Mouse (Mus musculus) heart, embryonic 10.5 days (tissue): ENCODE measurements around the gene Nynrin. TPM values are rescaled to one million over a fixed set of nuclear protein-coding genes. Genes with fewer than 3 reads are reported as not detected.

ENCODE experiments used
- DNase-seq: peaks from one replicate; pipeline ENCODE4 v3.0.0-alpha.2; 2017; ENCODE audit warnings: low spot score
- H3K27ac ChIP-seq: fragments of 300-500 bp; sonication (generic); 2 replicates; pipeline ENCODE4 v1.5.1; 2016; ENCODE audit warnings: mild to moderate bottlenecking
- H3K27me3 ChIP-seq: fragments of 300-500 bp; sonication (generic); 2 replicates; pipeline ENCODE4 v1.6.1; 2016; ENCODE audit warnings: mild to moderate bottlenecking; ENCODE audit not compliant: poor library complexity, insufficient read depth, severe bottlenecking
- H3K36me3 ChIP-seq: fragments of 300-500 bp; sonication (generic); 2 replicates; pipeline ENCODE4 v1.6.1; 2016; ENCODE audit warnings: mild to moderate bottlenecking, moderate library complexity
- H3K4me1 ChIP-seq: fragments of 300-500 bp; sonication (generic); 2 replicates; pipeline ENCODE4 v1.6.1; 2016; ENCODE audit warnings: mild to moderate bottlenecking
- H3K4me3 ChIP-seq: fragments of 300-500 bp; sonication (generic); 2 replicates; pipeline ENCODE4 v1.5.1; 2016; ENCODE audit warnings: mild to moderate bottlenecking, moderate library complexity
- H3K9me3 ChIP-seq: fragments of 300-500 bp; sonication (generic); 2 replicates; pipeline ENCODE4 v1.6.1; 2016; ENCODE audit warnings: mild to moderate bottlenecking, moderate library complexity
- WGBS: fragments of 180-500 bp; shearing (Covaris S2); methylation state at CpG from one replicate; pipeline ENCODE4 v1.1.7; 2016; 5-methylcytosine and 5-hydroxymethylcytosine counted together
- polyA plus RNA-seq: library from polyadenylated mRNA; unstranded; fragments of >200 nt; fragmentation: Nextera tagmentation; extraction: Ambion mirVana; gene quantifications from 2 replicates; pipeline ENCODE4 v1.2.1, GENCODE M21; 2016

Nynrin gene
- polyA plus RNA-seq, 1 experiment from 2014 or later, result 27.1 TPM

DNA sequence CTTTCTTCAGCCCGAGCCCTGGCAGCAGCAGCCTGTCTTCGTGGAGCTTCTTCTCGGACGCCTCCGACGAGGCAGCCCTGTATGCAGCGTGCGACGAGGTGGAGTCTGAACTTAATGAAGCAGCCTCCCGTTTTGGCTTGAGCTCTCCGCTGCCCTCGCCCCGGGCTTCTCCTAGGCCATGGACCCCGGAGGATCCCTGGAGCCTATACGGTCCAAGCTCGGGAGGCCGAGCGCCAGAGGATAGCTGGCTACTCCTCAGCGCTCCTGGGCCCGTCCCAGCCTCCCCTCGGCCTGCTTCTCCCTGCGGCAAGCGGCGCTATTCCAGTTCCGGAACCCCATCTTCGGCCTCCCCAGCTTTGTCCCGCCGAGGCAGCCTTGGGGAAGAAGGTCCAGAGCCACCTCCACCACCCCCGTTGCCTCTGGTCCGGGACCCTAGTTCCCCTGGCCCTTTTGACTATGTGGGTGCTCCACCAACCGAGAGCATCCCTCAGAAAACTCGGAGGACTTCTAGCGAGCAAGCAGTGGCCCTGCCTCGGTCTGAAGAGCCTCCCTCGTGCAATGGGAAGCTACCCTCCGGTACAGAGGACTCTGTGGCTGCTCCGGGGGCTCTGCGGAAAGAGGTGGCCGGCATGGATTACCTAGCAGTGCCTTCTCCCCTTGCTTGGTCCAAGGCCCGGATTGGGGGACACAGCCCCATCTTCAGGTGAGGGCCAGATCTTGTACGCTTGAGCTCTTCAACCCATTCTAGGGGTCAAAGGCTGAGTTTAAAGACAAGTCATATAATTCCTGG is 27.1 kb upstream of the Nynrin start:
- WGBS, result 12% methylated on average over 41 of the region's 41 CpGs
- H3K9me3 ChIP-seq, result no peaks in the 10 kb centered on the region
- peaks cover 29% of the 10 kb centered on the region for H3K36me3 ChIP-seq
- H3K4me1 ChIP-seq, result peaks cover 62% of the 10 kb centered on the region
- H3K4me3 ChIP-seq, result peak overlapping the region; percentile 75
- no peak for DNase-seq
- peak overlapping the region; percentile 94 for H3K27ac ChIP-seq
- H3K27me3 ChIP-seq, result peaks cover 34% of the 10 kb centered on the region

DNA sequence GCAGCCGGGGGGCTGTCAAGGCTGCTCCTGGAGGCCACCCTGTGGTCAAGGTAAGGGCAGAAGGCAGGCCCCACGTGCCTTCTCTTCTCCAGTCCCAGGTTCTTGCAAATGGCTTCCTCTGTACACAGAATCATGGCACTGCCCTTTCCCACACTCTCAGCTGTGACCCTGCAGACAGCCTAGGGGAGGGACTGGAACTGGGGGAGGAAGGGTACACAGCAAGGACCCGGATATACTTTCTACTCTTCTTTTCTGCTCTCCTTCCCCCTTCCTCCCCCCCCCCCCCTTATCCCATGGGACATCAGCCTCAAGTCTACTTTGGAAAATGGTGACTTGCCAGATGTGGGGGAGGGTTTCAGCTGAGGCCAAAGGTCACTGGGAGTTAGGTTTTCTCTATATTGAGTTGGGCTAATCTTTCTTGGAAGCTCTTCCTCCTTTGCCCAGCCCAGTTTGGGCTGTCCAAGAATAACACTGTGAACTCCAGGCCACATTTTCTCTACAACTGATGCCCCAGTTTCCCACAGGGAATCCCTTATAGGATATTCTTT is 25.0 kb upstream of the Nynrin start:
- H3K27ac ChIP-seq, result peak overlapping the region; percentile 52; the same call in 1 of the 2 replicates
- H3K9me3 ChIP-seq, result no peaks in the 10 kb centered on the region
- peaks cover 41% of the 10 kb centered on the region for H3K27me3 ChIP-seq
- peaks cover 36% of the 10 kb centered on the region for H3K36me3 ChIP-seq
- peaks cover 59% of the 10 kb centered on the region for H3K4me1 ChIP-seq
- WGBS, result 41% methylated on average over 3 of the region's 3 CpGs
- no peak for DNase-seq
- H3K4me3 ChIP-seq, result 0 out of 2 replicates have a peak overlapping the region, but pooled peaks have one; percentile 5

DNA sequence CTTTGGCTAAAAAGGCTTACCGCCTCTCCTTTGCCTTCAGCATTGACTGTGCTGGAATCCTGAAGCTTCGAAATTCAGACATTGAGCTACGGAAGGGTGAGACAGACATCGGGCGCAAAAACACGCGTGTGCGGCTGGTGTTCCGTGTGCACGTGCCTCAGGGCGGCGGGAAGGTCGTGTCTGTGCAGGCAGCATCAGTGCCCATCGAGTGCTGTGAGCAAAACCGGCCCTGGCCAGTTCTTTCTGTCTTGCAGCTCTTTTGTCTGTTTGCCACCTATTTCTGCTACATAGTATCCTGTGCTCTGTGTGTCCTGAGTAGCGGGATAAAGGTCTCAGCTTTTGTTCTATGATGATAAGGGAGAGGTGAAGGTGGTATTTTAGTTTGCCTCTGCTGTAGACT is 24.0 kb upstream of the Nynrin start:
- Histone ChIP-seq H3K4me3 (no peak overlapping the region), H3K9me3 (no peaks in the 10 kb centered on the region), H3K36me3 (peaks cover 34% of the 10 kb centered on the region), H3K27me3 (peaks cover 41% of the 10 kb centered on the region), H3K27ac (no peak overlapping the region), H3K4me1 (peaks cover 55% of the 10 kb centered on the region)
- no peak for DNase-seq
- 88% methylated on average over 16 of the region's 16 CpGs for WGBS

DNA sequence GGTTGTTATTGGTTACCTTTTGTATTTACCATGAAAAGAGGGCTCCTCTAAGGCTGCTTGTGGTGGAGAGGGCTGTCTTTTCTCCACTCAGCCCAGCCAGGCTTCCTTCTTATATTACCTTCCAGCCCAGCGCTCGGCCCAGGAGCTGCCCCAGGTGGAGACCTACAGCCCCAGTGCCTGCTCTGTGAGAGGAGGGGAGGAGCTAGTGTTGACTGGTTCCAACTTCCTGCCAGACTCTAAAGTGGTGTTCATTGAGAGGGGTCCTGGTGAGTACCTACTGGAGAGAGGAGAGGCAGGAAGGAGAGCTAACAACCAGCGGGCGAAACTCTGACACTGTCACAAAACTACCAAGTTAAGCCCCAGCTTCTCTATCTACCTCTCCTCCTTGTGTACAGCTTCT is 23.5 kb upstream of the Nynrin start:
- DNase-seq, result no peak
- peaks cover 34% of the 10 kb centered on the region for H3K36me3 ChIP-seq
- H3K27ac ChIP-seq, result no peak overlapping the region
- WGBS, result 80% methylated on average over 4 of the region's 4 CpGs
- H3K27me3 ChIP-seq, result peaks cover 41% of the 10 kb centered on the region
- H3K4me1 ChIP-seq, result peaks cover 55% of the 10 kb centered on the region
- H3K4me3 ChIP-seq, result no peak overlapping the region
- H3K9me3 ChIP-seq, result no peaks in the 10 kb centered on the region

DNA sequence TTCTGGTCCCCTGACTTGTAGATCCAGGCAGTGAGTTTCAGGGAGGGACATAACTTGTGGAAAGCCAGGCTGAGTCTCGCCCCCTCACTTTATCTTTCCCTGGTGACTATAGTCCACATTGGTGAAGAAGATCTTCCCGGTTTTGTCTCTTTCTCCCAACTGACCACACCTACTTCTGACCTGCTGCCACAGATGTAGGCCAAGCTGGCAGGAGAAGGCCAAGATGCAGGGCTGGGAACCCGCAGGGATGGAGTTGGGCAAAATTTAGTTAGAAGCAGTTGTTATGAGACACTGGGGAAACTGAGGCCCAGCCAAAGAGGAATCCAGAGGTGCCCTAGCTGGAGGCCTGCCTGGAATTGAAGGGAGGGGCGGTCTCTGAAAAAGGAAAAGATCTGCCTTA is 20.7 kb upstream of the Nynrin start:
- no peak overlapping the region for H3K27ac ChIP-seq
- peaks cover 34% of the 10 kb centered on the region for H3K36me3 ChIP-seq
- H3K4me3 ChIP-seq, result no peak overlapping the region
- peaks cover 38% of the 10 kb centered on the region for H3K4me1 ChIP-seq
- H3K27me3 ChIP-seq, result peaks cover 13% of the 10 kb centered on the region; the same call in 1 of the 2 replicates
- no peaks in the 10 kb centered on the region for H3K9me3 ChIP-seq
- no peak for DNase-seq
- 77% methylated on average over 4 of the region's 4 CpGs for WGBS

DNA sequence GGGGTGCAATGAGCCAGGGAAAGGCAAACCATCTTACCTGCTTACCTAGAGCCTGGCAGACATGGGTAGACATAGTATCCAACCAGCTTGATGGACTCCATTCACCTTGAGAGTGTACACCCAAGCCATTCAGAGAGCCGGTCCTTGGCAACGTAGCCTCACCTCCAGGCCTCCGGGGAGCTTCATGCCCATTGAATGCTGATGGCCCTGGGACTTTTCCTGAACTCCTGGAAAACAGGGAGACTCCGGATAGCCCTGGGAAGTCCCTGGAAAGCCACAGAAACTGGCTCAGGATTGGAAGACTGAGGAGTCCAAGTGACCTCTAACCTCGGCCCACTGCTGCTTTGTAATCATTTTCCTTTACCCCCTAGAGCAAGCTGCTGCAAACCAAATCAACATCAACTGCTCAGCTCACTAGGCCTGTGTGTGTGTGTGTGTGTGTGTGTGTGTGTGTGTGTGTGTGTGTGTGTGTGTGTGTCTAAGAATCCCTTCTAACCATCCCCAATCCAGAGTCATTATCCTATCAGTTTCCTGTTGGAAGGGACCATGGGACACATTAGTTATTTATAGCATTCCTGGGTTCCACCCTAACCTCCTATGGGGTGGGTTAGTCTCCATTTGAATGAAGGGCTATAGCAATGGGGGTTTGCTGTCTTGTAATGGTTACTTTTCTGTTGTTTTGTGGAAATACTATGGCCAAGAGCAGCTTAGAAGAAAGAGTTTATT is 18.8 kb upstream of the Nynrin start:
- WGBS, result 75% methylated on average over 5 of the region's 5 CpGs

DNA sequence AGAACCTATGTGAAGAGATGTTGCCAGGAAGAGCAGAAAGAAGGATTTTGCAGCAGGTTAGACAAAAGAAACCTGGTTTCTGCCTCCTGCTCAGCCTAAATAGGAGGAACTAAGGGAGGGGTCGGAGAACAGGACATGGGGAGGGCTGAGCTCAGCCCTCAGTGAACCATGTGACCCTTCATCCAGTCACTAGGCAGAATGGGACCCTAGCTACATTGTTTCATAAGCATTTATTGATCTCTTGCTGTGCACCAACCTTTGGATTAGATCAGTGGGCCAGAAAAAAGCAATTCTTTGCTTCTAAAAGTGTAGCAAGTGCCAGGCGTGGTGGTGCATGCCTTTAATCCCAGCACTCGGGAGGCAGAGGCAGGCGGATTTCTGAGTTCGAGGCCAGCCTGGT is 15.5 kb upstream of the Nynrin start:
- Histone ChIP-seq H3K4me1 (peaks cover 13% of the 10 kb centered on the region), H3K27ac (no peak overlapping the region), H3K9me3 (no peaks in the 10 kb centered on the region), H3K4me3 (no peak overlapping the region), H3K36me3 (no peaks in the 10 kb centered on the region), H3K27me3 (no peaks in the 10 kb centered on the region)
- DNase-seq, result no peak
- 84% methylated on average over 5 of the region's 5 CpGs for WGBS

More for the DNA sequence above, 18.8 kb upstream of the Nynrin start:
- Histone ChIP-seq H3K36me3 (peaks cover 21% of the 10 kb centered on the region), H3K4me3 (0 out of 2 replicates have a peak overlapping the region, but pooled peaks have one; percentile 1), H3K4me1 (peaks cover 22% of the 10 kb centered on the region), H3K27ac (0 out of 2 replicates have a peak overlapping the region, but pooled peaks have one; percentile 10), H3K9me3 (no peaks in the 10 kb centered on the region), H3K27me3 (peaks cover 12% of the 10 kb centered on the region; the same call in 1 of the 2 replicates)
- DNase-seq, result no peak

DNA sequence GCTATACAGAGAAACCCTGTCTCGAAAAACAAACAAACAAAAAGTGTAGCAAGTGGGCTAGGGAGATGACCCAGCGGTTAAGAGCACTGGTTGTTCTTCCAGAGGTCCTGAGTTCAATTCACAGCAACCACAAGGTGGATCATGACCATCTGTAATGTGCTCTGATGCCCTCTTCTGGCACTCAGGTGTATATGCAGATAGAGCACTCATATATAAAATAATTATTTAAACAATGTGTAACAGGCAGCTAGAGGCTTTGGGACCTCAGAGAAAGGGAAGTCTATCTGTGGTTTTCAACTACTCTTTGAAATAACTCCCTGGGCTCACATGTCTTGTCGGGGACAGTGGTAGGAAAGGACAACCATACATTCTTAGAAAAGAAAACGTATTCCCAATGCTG is 15.1 kb upstream of the Nynrin start:
- 86% methylated on average over 4 of the region's 4 CpGs for WGBS
- Histone ChIP-seq H3K27me3 (no peaks in the 10 kb centered on the region), H3K4me3 (no peak overlapping the region), H3K9me3 (no peaks in the 10 kb centered on the region), H3K36me3 (no peaks in the 10 kb centered on the region), H3K4me1 (peaks cover 13% of the 10 kb centered on the region), H3K27ac (no peak overlapping the region)
- no peak for DNase-seq

DNA sequence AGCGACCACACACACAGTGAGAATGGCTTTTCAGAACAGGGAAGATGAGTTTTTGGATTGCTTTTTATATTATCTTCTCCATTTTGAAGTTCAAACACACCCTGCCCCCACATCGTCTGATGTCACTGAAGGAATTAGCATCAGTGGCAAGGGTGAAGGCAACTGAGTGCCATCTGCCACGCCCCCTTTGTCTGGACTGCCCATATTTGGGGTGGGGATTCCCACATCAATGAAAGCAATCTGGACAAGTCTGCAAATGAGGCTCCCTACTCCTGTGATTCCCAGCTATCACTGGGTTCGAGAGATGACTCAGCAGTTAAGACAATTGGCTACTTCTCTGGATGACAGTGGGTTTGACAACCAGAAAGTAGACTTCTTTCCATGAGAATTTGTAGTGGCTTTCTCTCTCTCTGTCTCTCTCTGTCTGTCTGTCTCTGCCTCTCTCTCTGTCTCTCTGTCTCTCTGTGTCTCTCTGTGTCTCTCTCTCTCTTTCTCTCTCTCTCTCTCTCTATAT is 12.9 kb upstream of the Nynrin start:
- H3K36me3 ChIP-seq, result no peaks in the 10 kb centered on the region
- no peak overlapping the region for H3K4me3 ChIP-seq
- DNase-seq, result no peak
- 64% methylated on average over 4 of the region's 4 CpGs for WGBS
- no peak overlapping the region for H3K27ac ChIP-seq
- H3K4me1 ChIP-seq, result 0 out of 2 replicates have a peak, but pooled peaks cover 1% of the 10 kb centered on the region
- no peaks in the 10 kb centered on the region for H3K27me3 ChIP-seq
- H3K9me3 ChIP-seq, result no peaks in the 10 kb centered on the region

DNA sequence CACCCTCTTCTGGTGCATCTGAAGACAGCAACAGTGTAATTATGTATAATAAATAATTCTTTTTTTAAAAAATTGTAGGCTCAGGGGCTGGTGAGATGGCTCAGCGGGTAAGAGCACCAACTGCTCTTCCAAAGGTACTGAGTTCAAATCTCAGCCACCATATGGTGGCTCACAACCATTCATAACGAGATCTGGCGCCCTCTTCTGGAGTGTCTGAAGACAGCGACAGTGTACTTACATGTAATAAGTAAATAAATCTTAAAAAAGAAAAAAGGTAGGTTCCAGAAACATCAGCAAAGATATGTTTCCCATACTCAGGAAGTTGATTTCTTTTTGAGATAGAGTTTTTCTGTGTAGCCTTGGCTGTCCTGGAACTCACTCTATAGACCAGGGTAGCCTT is 11.0 kb upstream of the Nynrin start:
- Histone ChIP-seq H3K27me3 (no peaks in the 10 kb centered on the region), H3K4me3 (no peak overlapping the region), H3K4me1 (peaks cover 11% of the 10 kb centered on the region), H3K36me3 (no peaks in the 10 kb centered on the region), H3K27ac (no peak overlapping the region), H3K9me3 (no peaks in the 10 kb centered on the region)
- no peak for DNase-seq
- WGBS, result 79% methylated on average over 4 of the region's 4 CpGs

DNA sequence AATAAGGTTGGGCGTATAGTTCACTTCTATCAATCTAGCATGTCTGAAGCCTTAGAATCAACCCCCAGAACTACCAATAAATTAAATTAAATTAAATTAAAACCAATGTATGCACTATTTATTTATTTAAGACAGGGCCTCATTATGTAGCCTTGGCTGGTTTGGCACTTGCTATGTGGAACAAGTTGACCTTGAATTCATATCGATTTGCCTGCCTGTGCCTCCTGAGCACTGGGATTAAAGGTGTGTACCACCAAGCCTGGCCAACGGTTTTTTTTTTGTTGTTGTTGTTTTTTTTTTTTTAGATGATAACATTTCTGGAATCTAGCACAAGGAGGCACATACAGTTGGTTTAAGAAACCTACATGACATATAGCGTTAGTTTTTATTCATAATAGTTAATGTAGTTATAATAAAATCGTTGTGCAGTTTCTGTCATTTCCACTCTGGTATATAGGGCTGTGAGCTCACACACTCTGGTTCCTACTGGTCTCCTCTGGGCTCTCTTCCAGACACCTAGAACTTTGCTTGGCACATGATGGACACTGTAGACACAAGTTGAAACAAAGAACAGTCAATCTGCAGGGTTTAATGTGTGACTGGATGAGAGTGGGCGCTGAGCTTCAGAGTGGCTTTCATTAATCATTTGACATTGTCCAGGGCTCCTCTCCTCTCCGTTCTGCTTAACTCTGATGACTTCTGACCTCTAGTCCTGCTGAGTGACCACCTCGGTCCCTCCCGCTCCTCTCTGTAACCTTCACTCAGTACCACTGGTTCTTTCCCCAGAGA is 8.1 kb upstream of the Nynrin start:
- no peak for DNase-seq
- no peaks in the 10 kb centered on the region for H3K27me3 ChIP-seq
- H3K27ac ChIP-seq, result peak overlapping the region; percentile 16; the same call in 1 of the 2 replicates
- H3K4me1 ChIP-seq, result peaks cover 16% of the 10 kb centered on the region
- H3K36me3 ChIP-seq, result no peaks in the 10 kb centered on the region
- WGBS, result 58% methylated on average over 9 of the region's 9 CpGs
- no peak overlapping the region for H3K4me3 ChIP-seq
- H3K9me3 ChIP-seq, result no peaks in the 10 kb centered on the region

DNA sequence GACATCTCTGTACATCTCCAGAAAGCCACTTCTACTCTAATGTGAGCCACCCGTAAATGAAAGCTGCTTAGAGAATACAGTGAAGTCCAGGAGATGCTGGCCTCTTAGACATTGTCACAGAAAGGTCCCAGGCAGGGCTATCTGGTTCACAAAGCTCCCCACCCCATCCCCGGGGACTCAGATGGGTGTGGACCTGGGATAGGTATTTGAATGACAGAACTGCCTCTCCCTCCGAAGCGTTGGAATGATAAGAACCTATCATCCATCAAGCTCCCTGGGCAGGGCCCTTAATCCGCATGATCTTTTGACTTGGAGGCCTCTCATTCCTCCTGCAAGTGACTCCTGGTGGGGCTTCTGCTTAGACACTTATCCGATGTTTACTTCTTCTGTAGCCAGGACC is 2.9 kb upstream of the Nynrin start:
- no peak for DNase-seq
- Histone ChIP-seq H3K4me1 (peaks cover 51% of the 10 kb centered on the region), H3K27ac (no peak overlapping the region), H3K36me3 (no peaks in the 10 kb centered on the region), H3K27me3 (no peaks in the 10 kb centered on the region), H3K4me3 (no peak overlapping the region), H3K9me3 (no peaks in the 10 kb centered on the region)
- WGBS, result 43% methylated on average over 6 of the region's 6 CpGs
